Mouse (Mus musculus): ENCODE data around the gene C1d.

- TF ChIP-seq POLR2A (IDR thresholded peaks at IDR 0.05; ENCODE audit: borderline replicate concordance, extremely low read depth, insufficient read depth, insufficient read length, poor library complexity, severe bottlenecking), result no peak
- TF ChIP-seq CTCF (IDR thresholded peaks at IDR 0.05; ENCODE audit: borderline replicate concordance, extremely low read depth, insufficient read depth, insufficient read length), result no peak
These were observed 45.3 kb upstream of the C1d start for GRCm38 (mm10) chr11:17212141-17212495.
